Mouse (Mus musculus) embryonic fibroblast, embryonic 13.5 days (primary cell): ENCODE measurements around the gene Pias1.

Experiments
- CTCF ChIP-seq: IDR thresholded peaks from 2 replicates; pipeline ENCODE4 v1.5.1; 2011; ENCODE audit warnings: mild to moderate bottlenecking, control low read depth, low read length, moderate library complexity, borderline replicate concordance; ENCODE audit not compliant: insufficient read depth
- POLR2A ChIP-seq: IDR thresholded peaks from 2 replicates; pipeline ENCODE4 v1.6.1; 2011; ENCODE audit warnings: low read depth, mild to moderate bottlenecking, control low read depth, low read length, moderate library complexity

- TF ChIP-seq POLR2A, result no peak
- no peak for TF ChIP-seq CTCF
Measured at GRCm38 (mm10) chr9:62924886-62925610, 62.7 kb downstream of the Pias1 start.
